19 mouse cellular contexts compared by ENCODE assay signal in genomic region chr2:38367023-38367422, GRCm38 (mm10). TPM values are rescaled to one million over a fixed set of nuclear protein-coding genes. Genes with fewer than 3 reads are reported as not detected.
A peak's percentile ranks its signal among the peaks of the same experiment; 100 is the strongest.
DNase-seq lines count a peak whose midpoint lies in the region; ATAC-seq lines count a peak whose summit lies in the region.
"Had no signal": no experiment of that assay in that cellular context is flagged by ENCODE, and none has a peak within 500 bp of the region (broad histone marks: within the 10 kb centered on the region; RNA-seq: fewer than 3 reads in every experiment).

No protein-coding gene starts in this region.

- 18% methylated on average over 9 of the region's 9 CpGs for WGBS in hindbrain, embryonic 14.5 days
- WGBS in hindbrain, embryonic 16.5 days: 22% methylated on average over 9 of the region's 9 CpGs
- 19% methylated on average over 9 of the region's 9 CpGs for WGBS in embryonic facial prominence, embryonic 15.5 days
- WGBS in forebrain, embryonic 13.5 days: 38% methylated on average over 9 of the region's 9 CpGs
- 15% methylated on average over 9 of the region's 9 CpGs for WGBS in limb, embryonic 11.5 days

- no peaks in the 10 kb centered on the region; the same call in 1 of the 2 replicates for H3K4me1 ChIP-seq in hindbrain, embryonic 14.5 days (replicated peaks; ENCODE audit: control insufficient read depth, insufficient read depth, low read length)
- H3K4me1 ChIP-seq in hindbrain, embryonic 16.5 days (ENCODE audit: control insufficient read depth, insufficient read depth, low read depth, low read length): no peaks in the 10 kb centered on the region
- peaks cover 10% of the 10 kb centered on the region; the same call in 1 of the 2 replicates for H3K4me1 ChIP-seq in embryonic facial prominence, embryonic 15.5 days
- H3K4me1 ChIP-seq in forebrain, embryonic 13.5 days: peaks cover 60% of the 10 kb centered on the region
- peaks cover 11% of the 10 kb centered on the region; the same call in 1 of the 2 replicates for H3K4me1 ChIP-seq in limb, embryonic 11.5 days (ENCODE audit: control insufficient read depth, insufficient read depth, low read length)

- H3K4me2 ChIP-seq in hindbrain, embryonic 14.5 days (replicated peaks): no peak overlapping the region
- H3K4me2 ChIP-seq in hindbrain, embryonic 16.5 days (ENCODE audit: low read length): no peak overlapping the region
- H3K4me2 ChIP-seq in embryonic facial prominence, embryonic 15.5 days (replicated peaks): no peak overlapping the region
- peak overlapping the region; percentile 4; the same call in 1 of the 2 replicates for H3K4me2 ChIP-seq in forebrain, embryonic 13.5 days
- H3K4me2 ChIP-seq in limb, embryonic 11.5 days (ENCODE audit: low read depth, severe bottlenecking): no peak overlapping the region
- H3K4me2 ChIP-seq: embryonic facial prominence, embryonic 13.5 days; heart, embryonic 15.5 days; hindbrain, embryonic 12.5 days; liver, embryonic 11.5 days; lung, embryonic 15.5 days had no signal

- no peak for DNase-seq in hindbrain, embryonic 14.5 days (ENCODE audit: low spot score)
- DNase-seq in limb, embryonic 11.5 days (ENCODE audit: low spot score): peak; percentile 24
- DNase-seq in lung, postnatal 25 days (ENCODE audit: low spot score): no peak
- DNase-seq in kidney, adult 11 months: no peak
- DNase-seq: adrenal gland, postnatal 10 days; cerebellum, adult 18-20 months; cerebellum, postnatal 36 days; kidney, postnatal 14 days; thymus, postnatal 4 days had no signal

- no peak overlapping the region for H3K4me3 ChIP-seq in hindbrain, embryonic 14.5 days (replicated peaks; ENCODE audit: low read length)
- no peak overlapping the region for H3K4me3 ChIP-seq in hindbrain, embryonic 16.5 days (ENCODE audit: low read length)
- H3K4me3 ChIP-seq in embryonic facial prominence, embryonic 15.5 days (replicated peaks): no peak overlapping the region
- no peak overlapping the region for H3K4me3 ChIP-seq in forebrain, embryonic 13.5 days
- H3K4me3 ChIP-seq in limb, embryonic 11.5 days (ENCODE audit: low read depth, low read length): no peak overlapping the region
- H3K4me3 ChIP-seq: embryonic facial prominence, embryonic 13.5 days; heart, embryonic 15.5 days; hindbrain, embryonic 12.5 days; lung, embryonic 15.5 days had no signal

- H3K27ac ChIP-seq in hindbrain, embryonic 14.5 days: no peak overlapping the region
- no peak overlapping the region for H3K27ac ChIP-seq in hindbrain, embryonic 16.5 days (ENCODE audit: low read depth, low read length)
- H3K27ac ChIP-seq in embryonic facial prominence, embryonic 15.5 days (replicated peaks): no peak overlapping the region
- peak overlapping the region; percentile 68 for H3K27ac ChIP-seq in forebrain, embryonic 13.5 days
- no peak overlapping the region for H3K27ac ChIP-seq in limb, embryonic 11.5 days (replicated peaks; ENCODE audit: low read depth, low read length)
- H3K27ac ChIP-seq: embryonic facial prominence, embryonic 13.5 days; heart, embryonic 15.5 days; hindbrain, embryonic 12.5 days; lung, embryonic 15.5 days had no signal

- no peak overlapping the region for H3K9ac ChIP-seq in hindbrain, embryonic 14.5 days
- no peak overlapping the region for H3K9ac ChIP-seq in hindbrain, embryonic 16.5 days (ENCODE audit: low read depth, low read length)
- no peak overlapping the region for H3K9ac ChIP-seq in embryonic facial prominence, embryonic 15.5 days
- H3K9ac ChIP-seq in forebrain, embryonic 13.5 days: peak overlapping the region; percentile 26; the same call in 1 of the 2 replicates
- no peak overlapping the region for H3K9ac ChIP-seq in limb, embryonic 11.5 days (ENCODE audit: low read length)
- H3K9ac ChIP-seq: embryonic facial prominence, embryonic 13.5 days; heart, embryonic 15.5 days; hindbrain, embryonic 12.5 days; lung, embryonic 15.5 days had no signal

- ATAC-seq in hindbrain, embryonic 14.5 days (ENCODE audit: low FRiP score): peak; percentile 16; the same call in 1 of the 2 replicates
- ATAC-seq in hindbrain, embryonic 16.5 days: no peak
- ATAC-seq in embryonic facial prominence, embryonic 15.5 days (ENCODE audit: insufficient number of reproducible peaks, low FRiP score, low TSS enrichment, low read depth): peak; percentile 22; the same call in 1 of the 2 replicates
- no peak for ATAC-seq in forebrain, embryonic 13.5 days
- ATAC-seq in limb, embryonic 11.5 days (ENCODE audit: insufficient number of reproducible peaks, low FRiP score, low TSS enrichment, low read depth): no peak
- no peak for ATAC-seq in erythroid progenitor cell, adult 5-6 weeks (replicated peaks; ENCODE audit: low FRiP score, poor library complexity, severe bottlenecking)

- H3K9me3 ChIP-seq in hindbrain, embryonic 14.5 days (ENCODE audit: control insufficient read depth, low read length): no peaks in the 10 kb centered on the region
- no peaks in the 10 kb centered on the region for H3K9me3 ChIP-seq in hindbrain, embryonic 16.5 days (ENCODE audit: control insufficient read depth, low read length)
- H3K9me3 ChIP-seq in embryonic facial prominence, embryonic 15.5 days (replicated peaks): no peaks in the 10 kb centered on the region
- H3K9me3 ChIP-seq in forebrain, embryonic 13.5 days (replicated peaks): no peaks in the 10 kb centered on the region
- H3K9me3 ChIP-seq in limb, embryonic 11.5 days (ENCODE audit: control insufficient read depth, low read length): no peaks in the 10 kb centered on the region
- H3K9me3 ChIP-seq: embryonic facial prominence, embryonic 13.5 days; heart, embryonic 15.5 days; hindbrain, embryonic 12.5 days; lung, embryonic 15.5 days had no signal

- H3K36me3 ChIP-seq in hindbrain, embryonic 14.5 days (replicated peaks; ENCODE audit: control insufficient read depth, insufficient read depth): no peaks in the 10 kb centered on the region
- H3K36me3 ChIP-seq in hindbrain, embryonic 16.5 days (ENCODE audit: control insufficient read depth, insufficient read depth, low read length): no peaks in the 10 kb centered on the region
- H3K36me3 ChIP-seq in embryonic facial prominence, embryonic 15.5 days: no peaks in the 10 kb centered on the region
- H3K36me3 ChIP-seq in forebrain, embryonic 13.5 days (ENCODE audit: poor library complexity, severe bottlenecking): peaks cover 85% of the 10 kb centered on the region
- H3K36me3 ChIP-seq in limb, embryonic 11.5 days (ENCODE audit: control insufficient read depth, insufficient read depth, low read length): no peaks in the 10 kb centered on the region; the same call in 1 of the 2 replicates
- H3K36me3 ChIP-seq: embryonic facial prominence, embryonic 13.5 days; heart, embryonic 15.5 days; hindbrain, embryonic 12.5 days; lung, embryonic 15.5 days had no signal

- H3K27me3 ChIP-seq in hindbrain, embryonic 14.5 days (ENCODE audit: control insufficient read depth, insufficient read depth, low read length): peaks cover 95% of the 10 kb centered on the region
- peaks cover 55% of the 10 kb centered on the region for H3K27me3 ChIP-seq in hindbrain, embryonic 16.5 days (replicated peaks; ENCODE audit: control insufficient read depth, insufficient read depth, low read length)
- peaks cover 55% of the 10 kb centered on the region for H3K27me3 ChIP-seq in embryonic facial prominence, embryonic 15.5 days
- H3K27me3 ChIP-seq in forebrain, embryonic 13.5 days: no peaks in the 10 kb centered on the region
- H3K27me3 ChIP-seq in limb, embryonic 11.5 days (ENCODE audit: control insufficient read depth, insufficient read depth, low read length): no peaks in the 10 kb centered on the region

RNA-seq across cellular contexts. Expression of gene Lhx2, which starts 27.9 kb away (rescaled TPM):
- 13.2 and 18.7 TPM in 2 replicates for polyA plus RNA-seq in hindbrain, embryonic 14.5 days (2014; fragmentation: Nextera tagmentation; extraction: Ambion mirVana)
- 6.8 and 9.2 TPM in 2 replicates for polyA plus RNA-seq in hindbrain, embryonic 16.5 days (2015; fragmentation: Nextera tagmentation; extraction: Ambion mirVana)
- polyA plus RNA-seq in embryonic facial prominence, embryonic 15.5 days (2015; fragmentation: Nextera tagmentation; extraction: Ambion mirVana): 17.1 and 19.6 TPM in 2 replicates
- 153 and 167 TPM in 2 replicates for polyA plus RNA-seq in forebrain, embryonic 13.5 days (2015; fragmentation: Nextera tagmentation; extraction: Ambion mirVana)
- polyA plus RNA-seq in limb, embryonic 11.5 days (2014; fragmentation: Nextera tagmentation; extraction: Ambion mirVana): 29.0 and 31.2 TPM in 2 replicates
- total RNA-seq in erythroid progenitor cell, adult 5-6 weeks (2015; ENCODE audit: low replicate concordance): not detected in 2 replicates
- total RNA-seq in erythroid progenitor cell, adult 5-6 weeks (2017; ENCODE audit: low replicate concordance): not detected in 2 replicates
- total RNA-seq: megakaryocyte progenitor cell, adult 5-6 weeks had no signal
- polyA plus RNA-seq: lung, embryonic 15.5 days had no signal

Comparison
In these comparisons a context has a peak if more than half of its experiments do, and no peak if none do; other contexts are left out.
1. ATAC-seq: peak in hindbrain, embryonic 14.5 days (single experiment) and embryonic facial prominence, embryonic 15.5 days (single experiment); none in hindbrain, embryonic 16.5 days (single experiment), forebrain, embryonic 13.5 days (single experiment), limb, embryonic 11.5 days (single experiment) and erythroid progenitor cell, adult 5-6 weeks (single experiment).